Mouse (Mus musculus) kidney, embryonic 15.5 days (tissue): Measurements from ENCODE around the gene Gm10181. TPM values are rescaled to one million over a fixed set of nuclear protein-coding genes. Genes with fewer than 3 reads are reported as not detected.

Source experiments
- ATAC-seq: fragments of 200-750 bp; cut with Nextera tagmentation; replicated peaks from 2 replicates; pipeline ENCODE4 v1.8.0; 2017; ENCODE audit warnings: moderate TSS enrichment; ENCODE audit not compliant: low FRiP score
- H3K27ac ChIP-seq: fragments of 300-500 bp; sonication (generic); 2 replicates; pipeline ENCODE4 v1.5.1; 2015; ENCODE audit warnings: mild to moderate bottlenecking, inconsistent platforms
- H3K27me3 ChIP-seq: fragments of 300-500 bp; sonication (generic); 2 replicates; pipeline ENCODE4 v1.6.1; 2015; ENCODE audit warnings: inconsistent platforms
- H3K36me3 ChIP-seq: fragments of 300-500 bp; sonication (generic); 2 replicates; pipeline ENCODE4 v1.6.1; 2015; ENCODE audit warnings: inconsistent platforms
- H3K4me1 ChIP-seq: fragments of 300-500 bp; sonication (generic); 2 replicates; pipeline ENCODE4 v1.6.1; 2015; ENCODE audit warnings: inconsistent platforms
- H3K4me2 ChIP-seq: fragments of 300-500 bp; sonication (generic); 2 replicates; pipeline ENCODE4 v1.6.1; 2015; ENCODE audit warnings: moderate library complexity, mild to moderate bottlenecking, inconsistent platforms
- H3K4me3 ChIP-seq: fragments of 300-500 bp; sonication (generic); replicated peaks from 2 replicates; pipeline ENCODE4 v1.5.1; 2015; ENCODE audit warnings: mild to moderate bottlenecking, inconsistent platforms
- H3K9ac ChIP-seq: fragments of 300-500 bp; sonication (generic); 2 replicates; pipeline ENCODE4 v1.6.1; 2015; ENCODE audit warnings: mild to moderate bottlenecking, inconsistent platforms
- H3K9me3 ChIP-seq: fragments of 300-500 bp; sonication (generic); replicated peaks from 2 replicates; pipeline ENCODE4 v1.6.1; 2016; ENCODE audit warnings: inconsistent platforms
- WGBS: fragments of 180-500 bp; shearing (Covaris S2); methylation state at CpG from one replicate; pipeline ENCODE4 v1.1.7; 2015; ENCODE audit warnings: mixed read lengths; 5-methylcytosine and 5-hydroxymethylcytosine counted together
- polyA plus RNA-seq: library from polyadenylated mRNA; unstranded; fragments of >200 nt; fragmentation: Nextera tagmentation; extraction: Ambion mirVana; gene quantifications from 2 replicates; pipeline ENCODE4 v1.2.1, GENCODE M21; 2015

Gene Gm10181
- polyA plus RNA-seq: not detected in 2 replicates

DNA sequence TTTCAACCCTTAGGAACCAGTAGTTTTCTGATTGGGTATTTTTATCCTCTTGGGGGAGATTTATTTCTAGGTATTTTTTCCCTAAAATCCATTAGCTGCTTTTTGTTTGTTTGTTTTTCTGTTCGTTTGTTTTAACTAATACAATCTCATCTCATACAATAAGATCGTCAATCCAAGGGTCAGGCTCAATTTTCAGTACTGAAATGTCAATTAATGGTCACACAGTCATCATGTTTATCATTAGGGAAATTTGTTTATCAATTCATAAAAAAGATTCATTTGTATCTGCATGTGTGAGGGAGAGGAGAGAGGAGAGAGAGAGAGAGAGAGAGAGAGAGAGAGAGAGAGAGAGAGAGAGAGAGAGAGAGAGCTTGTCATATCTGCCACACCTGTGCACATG is at the start of gene Gm10181:
Gm10181 (plus strand) TSS at position 301 of the 400 bp plus-strand sequence.
- WGBS: 84% methylated on average over 2 of the region's 2 CpGs
- Histone ChIP-seq H3K27ac (no peak within 1 kb of the TSS), H3K27me3 (no peaks in the 10 kb centered on the region), H3K4me1 (no peaks in the 10 kb centered on the region), H3K9me3 (no peaks in the 10 kb centered on the region), H3K9ac (no peak within 1 kb of the TSS), H3K36me3 (no peaks in the 10 kb centered on the region), H3K4me3 (no peak within 1 kb of the TSS), H3K4me2 (no peak within 1 kb of the TSS)
- ATAC-seq: no peak

DNA sequence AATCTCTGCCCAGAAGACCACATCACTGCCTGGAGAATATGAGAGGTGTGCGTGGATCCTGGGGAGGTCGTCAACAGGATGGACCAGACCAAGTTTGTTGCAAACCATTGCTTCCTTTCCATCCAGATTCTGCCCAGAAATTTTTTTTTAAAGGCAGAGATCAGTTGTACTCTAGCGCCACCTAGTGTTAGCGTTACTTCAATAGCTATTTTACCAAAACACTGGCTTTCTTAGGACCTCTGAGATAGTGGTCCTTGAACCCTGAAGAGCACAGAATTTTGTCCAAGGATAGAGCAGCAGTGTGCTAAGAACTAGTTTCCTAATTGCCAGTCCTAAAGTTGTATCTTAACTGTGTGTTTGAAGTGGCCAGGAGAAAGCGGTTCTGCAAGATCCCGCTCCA is 47.6 kb upstream of the Gm10181 start:
- Histone ChIP-seq H3K27ac (no peak overlapping the region), H3K9me3 (no peaks in the 10 kb centered on the region), H3K4me2 (no peak overlapping the region), H3K36me3 (no peaks in the 10 kb centered on the region), H3K27me3 (no peaks in the 10 kb centered on the region; the same call in 1 of the 2 replicates), H3K9ac (no peak overlapping the region), H3K4me1 (no peaks in the 10 kb centered on the region), H3K4me3 (no peak overlapping the region)
- WGBS: 28% methylated on average over 6 of the region's 6 CpGs
- ATAC-seq: no peak

DNA sequence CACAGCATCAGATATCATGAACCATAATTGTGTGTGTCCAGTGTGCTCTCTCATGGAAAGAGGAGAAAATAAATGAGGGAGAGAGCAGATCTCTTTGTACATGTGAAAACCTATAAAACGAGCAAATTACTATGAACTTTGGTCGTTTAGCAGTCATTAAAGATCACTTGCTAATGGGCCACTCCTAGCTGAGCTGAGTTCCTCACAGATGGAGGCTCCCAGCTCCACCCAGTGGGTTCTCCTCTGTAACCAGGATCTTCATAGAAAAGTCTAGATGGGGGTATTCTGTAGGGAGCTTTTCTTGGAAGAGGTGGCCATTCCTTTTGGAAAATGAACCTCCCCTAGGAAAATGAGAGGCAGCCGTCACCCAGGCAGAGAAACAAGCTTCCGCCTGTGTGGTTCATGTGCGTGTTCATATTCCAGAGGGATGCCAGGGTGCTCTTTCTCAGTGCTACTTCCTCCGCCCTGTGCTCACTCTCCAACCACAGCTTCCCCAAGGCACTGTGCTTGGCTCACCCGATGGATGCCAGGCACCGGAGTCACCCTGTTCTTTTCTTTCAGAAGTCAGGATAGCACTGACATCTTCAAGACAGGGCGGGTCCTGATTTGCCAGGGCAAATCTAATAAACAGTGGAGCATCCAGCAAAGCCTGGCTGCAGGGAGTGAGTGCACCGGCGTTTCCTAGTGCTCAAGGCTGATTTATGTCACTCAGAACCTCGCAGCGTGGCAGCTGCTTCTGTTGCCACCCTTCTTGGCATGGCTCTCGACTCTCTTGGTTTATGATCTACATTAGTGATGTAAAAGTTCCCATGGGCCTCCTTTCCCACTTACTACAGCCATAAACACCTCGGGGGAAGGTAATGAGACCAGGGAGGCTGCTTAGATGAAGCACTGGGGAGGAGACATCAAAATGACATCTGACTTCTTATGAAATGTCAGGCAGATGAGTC is 46.8 kb upstream of the Gm10181 start:
- ATAC-seq: no peak
- no peak overlapping the region for H3K4me3 ChIP-seq
- no peak overlapping the region for H3K9ac ChIP-seq
- H3K27ac ChIP-seq: no peak overlapping the region
- 46% methylated on average over 15 of the region's 15 CpGs for WGBS
- no peaks in the 10 kb centered on the region for H3K36me3 ChIP-seq
- H3K4me2 ChIP-seq: no peak overlapping the region
- no peaks in the 10 kb centered on the region for H3K9me3 ChIP-seq
- H3K27me3 ChIP-seq: no peaks in the 10 kb centered on the region; the same call in 1 of the 2 replicates
- H3K4me1 ChIP-seq: no peaks in the 10 kb centered on the region

DNA sequence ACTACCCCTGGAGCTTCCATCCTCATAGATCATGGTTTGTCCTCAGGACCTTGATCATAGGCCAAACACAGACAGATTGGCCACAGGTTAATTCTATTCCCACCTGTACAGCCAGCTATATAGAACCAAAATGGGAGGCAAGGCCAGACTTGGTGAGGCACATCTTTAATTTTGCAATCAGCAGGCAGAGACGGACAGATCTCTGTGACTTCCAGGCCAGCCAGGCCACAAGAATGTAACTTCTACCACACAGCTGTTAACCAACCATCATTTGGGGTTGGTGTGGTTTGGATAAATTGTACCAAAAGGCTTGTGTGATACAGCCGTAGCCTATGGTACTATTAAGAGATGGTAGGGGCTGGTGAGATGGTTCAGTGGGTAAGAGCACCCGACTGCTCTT is 44.9 kb upstream of the Gm10181 start:
- no peak overlapping the region for H3K9ac ChIP-seq
- no peak overlapping the region for H3K4me2 ChIP-seq
- 87% methylated on average over 3 of the region's 3 CpGs for WGBS
- H3K27ac ChIP-seq: no peak overlapping the region
- no peaks in the 10 kb centered on the region for H3K36me3 ChIP-seq
- no peak overlapping the region for H3K4me3 ChIP-seq
- no peak for ATAC-seq
- H3K9me3 ChIP-seq: no peaks in the 10 kb centered on the region
- H3K27me3 ChIP-seq: no peaks in the 10 kb centered on the region; the same call in 1 of the 2 replicates
- H3K4me1 ChIP-seq: peaks cover 4% of the 10 kb centered on the region; the same call in 1 of the 2 replicates

DNA sequence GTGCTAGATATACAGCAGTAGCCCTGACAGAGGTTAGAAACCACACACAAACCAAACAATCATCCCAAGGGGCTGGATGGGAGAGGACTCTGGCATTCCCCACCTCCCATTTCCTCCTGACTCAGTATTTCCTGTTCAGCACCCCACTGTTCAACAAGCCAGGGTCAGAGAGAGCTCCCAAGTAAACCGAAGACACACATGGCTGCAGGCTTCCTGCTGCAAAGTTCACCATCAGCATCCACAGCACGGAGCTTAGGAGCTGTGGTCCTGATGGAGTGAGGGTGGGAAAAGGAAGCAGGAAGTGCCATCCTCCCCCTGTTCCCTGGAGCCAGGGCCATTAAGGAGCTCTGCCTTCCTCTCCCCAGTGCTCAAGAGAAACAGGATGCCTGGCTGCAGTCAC is 40.9 kb upstream of the Gm10181 start:
- 21% methylated on average over 2 of the region's 2 CpGs for WGBS
- Histone ChIP-seq H3K4me2 (peak overlapping the region; percentile 35), H3K36me3 (no peaks in the 10 kb centered on the region), H3K9ac (no peak overlapping the region), H3K4me1 (peaks cover 4% of the 10 kb centered on the region; the same call in 1 of the 2 replicates), H3K27me3 (no peaks in the 10 kb centered on the region; the same call in 1 of the 2 replicates), H3K27ac (peak overlapping the region; percentile 37), H3K4me3 (no peak overlapping the region), H3K9me3 (no peaks in the 10 kb centered on the region)
- ATAC-seq: 0 out of 2 replicates have a peak, but pooled peaks have one; percentile 43

DNA sequence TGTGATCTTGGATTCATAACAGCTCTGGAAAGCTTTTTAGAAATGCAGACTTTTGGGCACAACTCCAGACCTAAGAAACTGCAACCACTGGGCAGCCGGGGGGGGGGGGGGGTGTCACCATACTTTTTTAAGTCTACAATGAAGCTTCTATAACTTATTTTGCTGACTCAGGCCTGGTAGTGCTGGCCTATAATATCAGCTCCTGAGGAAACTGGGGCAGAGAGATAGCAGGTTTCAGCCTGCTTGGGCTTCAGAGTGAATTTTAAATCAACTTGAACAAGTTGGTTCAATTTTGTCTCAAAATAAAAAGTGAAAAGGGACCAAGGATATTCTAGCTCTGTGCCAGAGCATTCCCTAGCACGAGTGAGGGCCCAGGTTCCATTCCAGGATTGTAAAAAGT is 40.3 kb upstream of the Gm10181 start:
- no peaks in the 10 kb centered on the region for H3K9me3 ChIP-seq
- H3K4me2 ChIP-seq: no peak overlapping the region
- peaks cover 4% of the 10 kb centered on the region; the same call in 1 of the 2 replicates for H3K4me1 ChIP-seq
- no peaks in the 10 kb centered on the region for H3K36me3 ChIP-seq
- H3K27me3 ChIP-seq: no peaks in the 10 kb centered on the region
- 75% methylated on average over 2 of the region's 2 CpGs for WGBS
- H3K4me3 ChIP-seq: no peak overlapping the region
- H3K9ac ChIP-seq: no peak overlapping the region
- H3K27ac ChIP-seq: no peak overlapping the region
- no peak for ATAC-seq

DNA sequence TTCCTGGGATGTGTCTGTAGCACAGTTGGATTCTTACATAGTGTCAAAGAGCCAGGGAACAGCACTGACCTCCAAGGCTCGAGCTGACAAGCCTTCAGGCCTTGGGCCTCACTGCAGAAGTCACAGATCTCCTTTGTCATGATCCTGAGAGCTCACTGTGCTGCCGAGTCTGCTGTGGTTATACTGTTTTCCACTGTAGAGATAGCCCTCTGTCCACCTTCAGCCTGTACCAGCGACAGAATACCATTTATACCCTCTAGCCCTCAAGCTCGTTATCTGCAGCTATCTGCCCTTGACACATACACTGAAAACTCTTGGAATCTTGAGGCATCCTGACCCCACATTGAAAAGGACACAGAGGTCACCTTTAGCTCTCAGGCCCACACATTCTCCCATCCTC is 37.3 kb upstream of the Gm10181 start:
- no peaks in the 10 kb centered on the region for H3K27me3 ChIP-seq
- no peak overlapping the region for H3K4me3 ChIP-seq
- no peak overlapping the region for H3K9ac ChIP-seq
- no peaks in the 10 kb centered on the region for H3K36me3 ChIP-seq
- H3K27ac ChIP-seq: no peak overlapping the region
- H3K4me1 ChIP-seq: peaks cover 4% of the 10 kb centered on the region; the same call in 1 of the 2 replicates
- H3K9me3 ChIP-seq: no peaks in the 10 kb centered on the region
- no peak overlapping the region for H3K4me2 ChIP-seq
- 61% methylated on average over 4 of the region's 4 CpGs for WGBS
- no peak for ATAC-seq

DNA sequence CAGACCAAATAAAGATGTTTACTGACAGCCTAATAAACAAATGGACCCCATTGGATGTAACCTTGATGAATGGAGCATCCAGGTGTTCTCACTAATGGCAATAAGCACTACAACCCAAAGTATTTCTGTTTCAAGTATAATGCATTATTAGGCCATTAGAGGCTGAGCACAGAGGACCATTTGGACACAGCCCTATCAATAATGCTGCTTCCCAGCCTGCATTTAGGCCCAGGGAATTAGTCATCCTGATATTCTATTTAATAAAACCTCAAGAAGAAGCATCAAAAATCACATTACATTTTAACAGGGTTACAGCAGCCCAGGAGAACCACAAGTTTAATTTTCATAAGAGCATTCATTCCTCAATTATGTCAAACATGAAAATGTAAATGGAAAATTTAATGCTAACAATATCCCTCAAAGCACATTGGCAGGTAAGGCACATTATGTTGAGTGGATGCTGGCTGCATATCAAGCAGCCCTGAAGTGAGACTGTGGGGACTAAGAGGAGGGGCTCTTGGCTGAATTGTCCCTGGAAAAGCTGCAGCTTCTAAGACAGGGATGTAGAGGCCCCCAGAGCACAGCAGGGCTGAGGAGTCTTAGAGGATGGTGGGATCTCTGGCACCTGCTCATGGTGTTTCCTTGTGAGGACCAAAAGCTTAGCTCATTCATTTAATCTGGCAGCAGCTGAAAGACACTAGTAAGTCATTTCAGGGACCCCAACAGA is 33.4 kb upstream of the Gm10181 start:
- Histone ChIP-seq H3K27me3 (no peaks in the 10 kb centered on the region), H3K4me1 (no peaks in the 10 kb centered on the region), H3K9me3 (no peaks in the 10 kb centered on the region), H3K4me2 (no peak overlapping the region), H3K36me3 (no peaks in the 10 kb centered on the region), H3K27ac (no peak overlapping the region), H3K4me3 (no peak overlapping the region), H3K9ac (no peak overlapping the region)
- no peak for ATAC-seq

DNA sequence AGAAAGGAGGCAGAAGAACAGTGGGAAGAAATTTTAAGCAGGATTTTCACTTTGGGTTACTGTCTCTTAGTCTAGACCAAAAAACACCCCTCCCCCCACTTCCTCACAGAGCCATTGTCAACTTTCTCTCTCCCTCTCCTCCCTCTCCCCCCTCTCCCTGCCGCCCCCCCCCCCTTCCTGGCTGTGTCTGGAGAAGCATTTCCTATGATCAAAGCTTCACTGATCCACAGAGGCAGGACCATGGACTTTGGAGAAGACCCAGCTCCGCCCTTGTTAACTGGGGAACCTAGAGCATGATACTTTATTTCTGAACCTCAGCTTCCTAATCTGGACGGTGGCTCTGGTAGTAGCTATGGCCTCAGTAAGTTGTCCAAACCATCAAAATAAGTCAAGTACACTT is 30.5 kb upstream of the Gm10181 start:
- no peak; the same call in 1 of the 2 replicates for ATAC-seq
- H3K4me3 ChIP-seq: no peak overlapping the region
- H3K9ac ChIP-seq: no peak overlapping the region
- H3K9me3 ChIP-seq: no peaks in the 10 kb centered on the region
- H3K4me2 ChIP-seq: no peak overlapping the region
- H3K27me3 ChIP-seq: no peaks in the 10 kb centered on the region
- H3K27ac ChIP-seq: no peak overlapping the region
- H3K4me1 ChIP-seq: no peaks in the 10 kb centered on the region
- H3K36me3 ChIP-seq: no peaks in the 10 kb centered on the region
- WGBS: 49% methylated on average over 2 of the region's 3 CpGs

DNA sequence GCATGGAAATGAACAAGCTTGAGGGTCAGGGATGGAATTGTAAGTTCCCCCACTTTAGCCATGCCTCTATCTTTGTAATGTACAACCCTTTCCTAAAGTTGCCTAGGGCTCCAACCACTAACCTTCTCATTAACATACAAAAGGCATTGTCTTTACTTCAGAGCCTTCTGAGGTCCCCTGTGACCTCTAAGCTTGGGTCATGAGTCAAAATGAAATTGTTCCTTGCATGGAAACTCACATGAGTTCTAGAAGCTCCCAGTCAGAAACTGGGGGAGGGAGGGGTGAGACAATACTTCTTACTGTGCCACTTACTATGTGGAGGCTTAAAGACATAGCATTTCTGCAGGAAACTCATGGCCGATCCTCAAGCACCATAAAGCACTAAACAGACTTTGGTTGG is 16.6 kb upstream of the Gm10181 start:
- Histone ChIP-seq H3K27ac (no peak overlapping the region), H3K9me3 (no peaks in the 10 kb centered on the region), H3K4me2 (no peak overlapping the region), H3K4me1 (no peaks in the 10 kb centered on the region), H3K9ac (no peak overlapping the region), H3K27me3 (no peaks in the 10 kb centered on the region), H3K36me3 (no peaks in the 10 kb centered on the region), H3K4me3 (no peak overlapping the region)
- WGBS: 89% methylated on average over 1 of the region's 1 CpGs
- no peak for ATAC-seq

DNA sequence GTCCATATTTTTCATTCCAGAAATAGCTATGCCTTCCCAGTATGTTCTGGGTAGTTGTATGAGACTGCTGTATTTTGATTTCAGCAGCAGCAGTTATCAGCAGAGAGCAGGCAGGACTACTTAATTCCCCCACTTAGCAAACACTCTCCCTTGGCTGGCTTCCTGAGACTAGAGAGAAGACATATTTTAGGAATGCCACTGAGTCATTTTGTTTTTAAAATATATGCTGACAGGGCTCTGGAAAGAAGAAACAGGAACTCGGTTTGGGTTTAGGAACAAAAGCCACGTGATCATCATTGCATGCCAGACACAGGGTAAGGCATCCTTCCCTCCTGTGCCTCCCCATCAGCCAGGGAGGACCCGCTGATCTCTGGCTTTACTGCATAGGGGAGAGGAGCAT is 13.2 kb upstream of the Gm10181 start:
- H3K9ac ChIP-seq: no peak overlapping the region
- no peak overlapping the region for H3K27ac ChIP-seq

DNA sequence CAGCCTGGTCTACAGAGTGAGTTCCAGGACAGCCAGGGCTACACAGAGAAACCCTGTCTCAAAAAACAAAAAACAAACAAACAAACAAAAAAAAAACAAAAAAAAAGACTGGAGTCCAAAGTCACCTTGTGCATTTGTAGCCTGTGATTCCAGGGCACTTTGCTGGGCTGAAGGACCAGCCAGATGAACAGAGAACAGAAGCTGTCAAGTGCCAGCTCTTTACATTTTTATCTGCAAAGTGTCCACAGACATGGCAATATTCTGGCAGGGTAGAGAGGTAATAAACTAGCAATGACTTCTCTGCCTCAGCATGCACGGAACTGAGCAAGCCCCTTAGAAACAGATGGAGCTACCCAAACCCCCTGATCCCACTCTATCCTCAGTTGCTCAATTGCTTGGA is 12.7 kb upstream of the Gm10181 start:
- Histone ChIP-seq H3K27me3 (no peaks in the 10 kb centered on the region), H3K9ac (no peak overlapping the region), H3K4me1 (no peaks in the 10 kb centered on the region), H3K36me3 (no peaks in the 10 kb centered on the region), H3K4me2 (no peak overlapping the region), H3K9me3 (no peaks in the 10 kb centered on the region), H3K27ac (no peak overlapping the region), H3K4me3 (no peak overlapping the region)
- ATAC-seq: no peak
- WGBS: 68% methylated on average over 1 of the region's 1 CpGs

More for the DNA sequence above, 13.2 kb upstream of the Gm10181 start:
- Histone ChIP-seq H3K4me2 (no peak overlapping the region), H3K9me3 (no peaks in the 10 kb centered on the region), H3K27me3 (no peaks in the 10 kb centered on the region), H3K4me1 (no peaks in the 10 kb centered on the region), H3K36me3 (no peaks in the 10 kb centered on the region), H3K4me3 (no peak overlapping the region)
- WGBS: 51% methylated on average over 3 of the region's 3 CpGs
- no peak for ATAC-seq
